Comparison of ENCODE assay signal across 28 mouse cellular contexts in genomic region chr5:37634791-37635190, GRCm38 (mm10).
"Had no signal": no experiment of that assay in that cellular context is flagged by ENCODE, and none has a peak within 500 bp of the region (broad histone marks: within the 10 kb centered on the region; RNA-seq: fewer than 3 reads in every experiment).

No protein-coding gene starts in this region.

- H3K27me3 ChIP-seq: limb, embryonic 12.5 days; limb, embryonic 13.5 days; limb, embryonic 15.5 days; liver, embryonic 12.5 days; liver, embryonic 13.5 days; liver, embryonic 15.5 days; lung, embryonic 15.5 days; megakaryocyte, embryonic 14.5 days; midbrain, embryonic 12.5 days; midbrain, embryonic 13.5 days; midbrain, embryonic 15.5 days; neural tube, embryonic 12.5 days had no signal

- H3K9me3 ChIP-seq: limb, embryonic 10.5 days; limb, embryonic 15.5 days; lung, embryonic 15.5 days; midbrain, embryonic 15.5 days had no signal

- H3K36me3 ChIP-seq: limb, embryonic 10.5 days; limb, embryonic 12.5 days; limb, embryonic 13.5 days; limb, embryonic 15.5 days; liver, embryonic 12.5 days; liver, embryonic 13.5 days; liver, embryonic 15.5 days; lung, embryonic 15.5 days; midbrain, embryonic 10.5 days; midbrain, embryonic 12.5 days; midbrain, embryonic 13.5 days; midbrain, embryonic 15.5 days; neural tube, embryonic 12.5 days had no signal

- H3K4me3 ChIP-seq: limb, embryonic 10.5 days; limb, embryonic 12.5 days; limb, embryonic 13.5 days; limb, embryonic 15.5 days; liver, embryonic 12.5 days; liver, embryonic 13.5 days; liver, embryonic 15.5 days; lung, embryonic 15.5 days; megakaryocyte, embryonic 14.5 days; midbrain, embryonic 10.5 days; midbrain, embryonic 12.5 days; midbrain, embryonic 13.5 days; midbrain, embryonic 15.5 days; myocyte; neural tube, embryonic 12.5 days had no signal

- H3K27ac ChIP-seq: limb, embryonic 10.5 days; limb, embryonic 12.5 days; limb, embryonic 13.5 days; limb, embryonic 15.5 days; liver, embryonic 12.5 days; liver, embryonic 13.5 days; liver, embryonic 14.5 days; liver, embryonic 15.5 days; lung, embryonic 15.5 days; macrophage; midbrain, embryonic 10.5 days; midbrain, embryonic 12.5 days; midbrain, embryonic 13.5 days; midbrain, embryonic 15.5 days; neural tube, embryonic 12.5 days had no signal

- H3K9ac ChIP-seq: limb, embryonic 12.5 days; limb, embryonic 13.5 days; limb, embryonic 15.5 days; liver, embryonic 12.5 days; liver, embryonic 13.5 days; liver, embryonic 14.5 days; liver, embryonic 15.5 days; liver, postnatal 0 days; lung, embryonic 14.5 days; lung, embryonic 15.5 days; midbrain, embryonic 12.5 days; midbrain, embryonic 13.5 days; midbrain, embryonic 15.5 days; neural tube, embryonic 12.5 days had no signal

- H3K4me1 ChIP-seq: limb, embryonic 10.5 days; limb, embryonic 12.5 days; limb, embryonic 13.5 days; limb, embryonic 15.5 days; liver, embryonic 12.5 days; liver, embryonic 13.5 days; liver, embryonic 15.5 days; lung, embryonic 15.5 days; megakaryocyte, embryonic 14.5 days; midbrain, embryonic 10.5 days; midbrain, embryonic 12.5 days; midbrain, embryonic 13.5 days; midbrain, embryonic 15.5 days; neural tube, embryonic 12.5 days had no signal

- DNase-seq: left cerebral cortex, postnatal 4 days; liver; liver, embryonic 13.5 days; liver, postnatal 0 days; lung, adult 18-20 months; lung, adult 2 months; lung, embryonic 14.5 days; lung, postnatal 10 days; lung, postnatal 14 days; lung, postnatal 36 days; lung, postnatal 4 days; midbrain, embryonic 14.5 days had no signal
